Mouse (Mus musculus) adrenal gland, postnatal 25 days (tissue): Measurements from ENCODE around the gene Gm8094. TPM values are rescaled to one million over a fixed set of nuclear protein-coding genes. Genes with fewer than 3 reads are reported as not detected.
"Not testable (repeated sequence)": the region's sequence is repeated elsewhere in the genome, so short reads cannot be mapped to it uniquely, and the experiment has no call there.

ENCODE experiments used
- DNase-seq: peaks from one replicate; pipeline ENCODE4 v3.0.0; 2021; ENCODE audit warnings: mixed read lengths
- long read RNA-seq: library from polyadenylated mRNA; stranded (forward); transcript quantifications from one replicate; pipeline ENCODE4 v2.0.0, GENCODE M21; 2021
- total RNA-seq: library from RNA; stranded (reverse); gene quantifications from 2 replicates; pipeline ENCODE4 v1.2.3, GENCODE M21; 2021

The Gm8094 gene
- total RNA-seq, result not detected in 2 replicates
- long read RNA-seq, result 0 reads

GRCm38 (mm10) chr14:43076543-43076942, at the start of gene Gm8094:
Gene Gm8094 (minus strand): TSS chr14:43076643.
- not testable (repeated sequence) for DNase-seq

GRCm38 (mm10) chr14:43119673-43120072, 43.2 kb upstream of the Gm8094 start:
- DNase-seq, result peak; percentile 2

DNA sequence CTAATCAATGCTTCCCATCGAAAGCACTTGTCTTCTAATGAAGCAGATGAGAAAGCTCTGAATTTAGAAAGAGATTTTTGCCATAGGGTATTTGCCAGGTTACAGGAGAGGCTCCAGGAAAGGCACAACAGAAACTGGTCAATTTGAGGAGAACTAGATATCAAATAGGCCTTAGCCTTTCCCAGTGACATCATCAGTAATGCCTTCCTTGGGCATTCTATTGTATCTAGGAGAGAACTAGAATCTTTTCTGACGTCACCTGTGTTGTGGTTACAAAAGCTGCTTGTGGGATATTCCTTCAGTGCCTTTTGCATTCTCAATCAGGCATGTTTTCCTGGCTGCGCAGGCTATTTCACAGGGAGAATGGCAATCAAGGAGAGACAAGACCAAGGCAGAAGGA, 23.9 kb upstream of the Gm8094 start, which contains the start of gene Gm8104:
Gene Gm8104, plus strand, starts transcription at position 301 of the 400 bp plus-strand sequence.
- DNase-seq, result not testable (repeated sequence)

DNA sequence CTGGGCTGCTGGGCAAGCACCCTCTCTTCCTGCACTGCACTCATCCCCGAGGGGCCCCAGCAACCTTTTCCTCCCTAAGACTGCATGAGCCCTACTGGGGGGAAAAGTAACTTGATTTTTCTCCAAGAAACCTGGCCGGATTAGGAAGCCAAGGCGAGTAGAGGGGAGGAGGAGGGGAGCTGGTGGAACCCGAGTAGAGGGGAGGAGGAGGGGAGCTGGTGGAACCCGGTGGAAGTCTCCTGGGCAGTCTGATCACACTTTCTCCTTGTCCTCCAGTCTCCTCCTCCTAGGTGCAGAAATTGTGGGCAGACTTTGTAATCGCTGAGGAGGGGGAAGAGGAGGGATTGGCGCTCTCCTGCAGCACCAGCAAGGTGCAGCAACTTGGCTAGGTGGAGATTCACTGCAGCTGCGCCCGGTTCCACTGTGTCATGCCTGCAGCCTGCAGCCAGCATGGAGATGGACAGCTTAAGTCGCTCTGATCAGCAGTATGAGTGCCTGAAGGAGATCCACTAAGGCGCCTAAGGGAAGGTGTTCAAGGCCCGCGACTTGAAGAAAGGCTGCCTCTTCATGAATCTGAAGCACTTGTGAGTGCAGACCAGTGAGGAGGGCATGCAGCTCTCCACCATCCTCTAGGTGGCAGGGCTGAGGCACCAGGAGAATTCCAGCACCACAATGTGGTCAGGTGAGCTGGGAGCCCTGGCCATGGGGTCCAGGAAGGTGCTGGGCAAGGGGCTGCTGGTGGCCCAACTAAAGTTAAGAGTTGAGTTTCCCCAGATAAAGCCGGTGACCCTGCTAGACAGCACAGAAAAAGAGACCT, 12.9 kb upstream of the Gm8094 start:
- not testable (repeated sequence) for DNase-seq

- DNase-seq, result not testable (repeated sequence)
These were observed 8.7 kb upstream of the Gm8094 start for GRCm38 (mm10) chr14:43084936-43085730.

GRCm38 (mm10) chr14:43060179-43060578, 16.3 kb downstream of the Gm8094 start:
- not testable (repeated sequence) for DNase-seq

- not testable (repeated sequence) for DNase-seq
These were observed 18.4 kb downstream of the Gm8094 start for GRCm38 (mm10) chr14:43058063-43058462.

Other genes starting within 250 kb of the Gm8094 start
- gene Gm21977, start 223.2 kb downstream of the Gm8094 start, total RNA-seq, result not detected in 2 replicates
- not detected in 2 replicates for gene Gm8082, start 83.0 kb downstream of the Gm8094 start, total RNA-seq
- gene Gm10376, start 61.0 kb downstream of the Gm8094 start, total RNA-seq, result not detected in 2 replicates
- gene Gm8104, start 24.0 kb upstream of the Gm8094 start, total RNA-seq, result not detected in 2 replicates
- gene Gm7233, start 103.2 kb upstream of the Gm8094 start, total RNA-seq, result not detected in 2 replicates
- not detected in 2 replicates for gene Gm8122, start 158.7 kb upstream of the Gm8094 start, total RNA-seq
- not detected in 2 replicates for gene Gm8126, start 182.0 kb upstream of the Gm8094 start, total RNA-seq
- not detected in 2 replicates for gene Gm9732, start 198.4 kb upstream of the Gm8094 start, total RNA-seq
- gene Gm8127, start 217.2 kb upstream of the Gm8094 start, total RNA-seq, result not detected in 2 replicates